Comparison of ENCODE assay signal across 8 mouse cellular contexts in the genomic region with DNA sequence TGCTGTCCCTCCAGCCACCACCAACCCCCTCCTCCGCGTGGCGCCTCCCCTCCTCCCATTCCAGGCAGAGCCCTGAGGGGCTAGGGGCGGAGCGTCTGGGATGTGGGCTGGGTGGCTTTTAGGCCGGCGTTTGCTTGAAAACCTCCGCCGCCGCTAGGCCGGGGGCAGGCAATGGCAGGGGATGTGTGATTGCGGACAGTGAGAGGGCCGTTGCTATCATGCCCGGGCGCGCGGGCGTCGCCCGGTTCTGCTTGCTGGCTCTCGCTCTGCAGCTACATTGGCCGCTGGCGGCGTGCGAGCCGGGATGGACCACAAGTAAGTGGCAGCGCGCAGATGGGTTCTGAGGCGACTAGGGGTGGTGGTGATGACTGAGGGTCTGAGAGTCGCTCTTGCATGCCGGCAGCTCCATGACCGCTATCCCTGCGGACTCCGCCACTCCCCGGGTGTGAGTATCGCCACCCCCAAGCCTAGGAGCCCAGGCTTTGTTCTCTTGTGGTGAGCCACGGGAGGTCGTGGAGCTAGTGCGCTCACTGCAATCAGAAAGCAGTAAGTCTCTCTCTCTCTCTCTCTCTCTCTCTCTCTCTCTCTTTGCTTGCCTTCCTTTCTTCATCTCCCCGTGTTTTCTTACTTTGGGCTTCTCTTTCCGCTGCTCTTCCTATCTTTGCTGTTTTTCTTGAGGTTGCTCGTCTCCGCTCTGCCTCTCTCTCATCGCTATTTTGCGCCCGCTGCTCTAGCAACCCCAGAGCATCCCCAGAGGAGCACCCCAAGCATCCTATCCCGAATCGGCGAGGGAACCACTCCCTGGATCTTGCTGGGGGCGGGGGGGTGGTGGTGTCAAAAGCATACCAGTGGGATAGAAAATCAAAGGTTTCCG. TPM values are rescaled to one million over a fixed set of nuclear protein-coding genes. Genes with fewer than 3 reads are reported as not detected.
DNase-seq lines count a peak whose midpoint lies in the region; ATAC-seq and TF ChIP-seq lines count a peak whose summit lies in the region.

A gene (plus strand): TSS at position 97 of the 874 bp plus-strand sequence.

- intact Hi-C loops in heart, postnatal 25 days (cut with DNase I) = no loop called here

- peak within 1 kb of the TSS; percentile 82 for H3K4me3 ChIP-seq in ES-Bruce4 (ENCODE audit: low read depth, low read length)
- H3K4me3 ChIP-seq in forebrain, postnatal 0 days (ENCODE audit: low read depth, low read length) = peak within 1 kb of the TSS; percentile 71
- H3K4me3 ChIP-seq in lung, embryonic 14.5 days (ENCODE audit: low read depth, low read length) = peak within 1 kb of the TSS; percentile 68

- ATAC-seq in forebrain, postnatal 0 days = peak; percentile 91
- peak; percentile 86 for ATAC-seq in lung, embryonic 14.5 days (ENCODE audit: insufficient read depth)
- peak; percentile 57 for ATAC-seq in neutrophil, adult 5-6 weeks (ENCODE audit: extremely low read depth, insufficient number of reproducible peaks, low FRiP score, poor library complexity, severe bottlenecking)

- peak within 1 kb of the TSS; percentile 41 for H3K9ac ChIP-seq in ES-Bruce4 (ENCODE audit: low read depth, poor library complexity, severe bottlenecking)
- peak within 1 kb of the TSS; percentile 90 for H3K9ac ChIP-seq in forebrain, postnatal 0 days
- peak within 1 kb of the TSS; percentile 82 for H3K9ac ChIP-seq in lung, embryonic 14.5 days

- peak within 1 kb of the TSS; percentile 79 for H3K4me2 ChIP-seq in forebrain, postnatal 0 days (ENCODE audit: low read depth)
- H3K4me2 ChIP-seq in lung, embryonic 14.5 days = peak within 1 kb of the TSS; percentile 63

- peak within 1 kb of the TSS; percentile 62 for H3K27ac ChIP-seq in ES-Bruce4 (ENCODE audit: insufficient read depth, low read length)
- H3K27ac ChIP-seq in forebrain, postnatal 0 days (ENCODE audit: low read depth, low read length) = peak within 1 kb of the TSS; percentile 88
- peak within 1 kb of the TSS; percentile 94 for H3K27ac ChIP-seq in lung, embryonic 14.5 days (ENCODE audit: low read depth)

- peak; percentile 91 for TF ChIP-seq EP300 in ES-Bruce4 (IDR thresholded peaks at IDR 0.05; ENCODE audit: insufficient read depth, low read depth, low read length)

- peak; percentile 55 to 75 for DNase-seq in cerebellum, adult 18-20 months
- DNase-seq in forebrain, postnatal 0 days = peak; percentile 86
- DNase-seq in heart, postnatal 25 days (ENCODE audit: low spot score) = peak; percentile 67
- DNase-seq in layer of hippocampus, adult 9-10 months (ENCODE audit: low spot score) = peak; percentile 30
- peak; percentile 92 for DNase-seq in lung, embryonic 14.5 days
- peak; percentile 30 to 39 for DNase-seq in thymus, postnatal 10 days (ENCODE audit: low spot score in 2 of 2)

- no peaks in the 10 kb centered on the region for H3K9me3 ChIP-seq in ES-Bruce4 (replicated peaks; ENCODE audit: control insufficient read depth, insufficient read depth, low read length, poor library complexity, severe bottlenecking)
- H3K9me3 ChIP-seq in forebrain, postnatal 0 days (ENCODE audit: low read length) = no peaks in the 10 kb centered on the region
- H3K9me3 ChIP-seq in lung, embryonic 14.5 days (ENCODE audit: low read depth, low read length) = no peaks in the 10 kb centered on the region

- H3K4me1 ChIP-seq in ES-Bruce4 (ENCODE audit: control insufficient read depth, insufficient read depth, low read length) = peaks cover 10% of the 10 kb centered on the region
- H3K4me1 ChIP-seq in forebrain, postnatal 0 days (ENCODE audit: insufficient read depth) = peaks cover 6% of the 10 kb centered on the region; the same call in 1 of the 2 replicates
- peaks cover 9% of the 10 kb centered on the region; the same call in 1 of the 2 replicates for H3K4me1 ChIP-seq in lung, embryonic 14.5 days (ENCODE audit: insufficient read depth)

- 1% methylated on average over 51 of the region's 51 CpGs for WGBS in forebrain, postnatal 0 days
- WGBS in lung, embryonic 14.5 days = under 1% methylated on average over 51 of the region's 51 CpGs

- no peaks in the 10 kb centered on the region for H3K27me3 ChIP-seq in ES-Bruce4 (ENCODE audit: control insufficient read depth, insufficient read depth, low read length, poor library complexity, severe bottlenecking)
- H3K27me3 ChIP-seq in forebrain, postnatal 0 days (ENCODE audit: insufficient read depth, low read length) = no peaks in the 10 kb centered on the region
- no peaks in the 10 kb centered on the region for H3K27me3 ChIP-seq in lung, embryonic 14.5 days (ENCODE audit: insufficient read depth, low read length)

- peak; percentile 90 for TF ChIP-seq POLR2A in ES-Bruce4 (IDR thresholded peaks at IDR 0.05; ENCODE audit: insufficient read depth, low read length)

- H3K36me3 ChIP-seq in ES-Bruce4 (ENCODE audit: control insufficient read depth, insufficient read depth, low read length, poor library complexity, severe bottlenecking) = peaks cover 4% of the 10 kb centered on the region
- H3K36me3 ChIP-seq in forebrain, postnatal 0 days (ENCODE audit: insufficient read depth) = peaks cover 4% of the 10 kb centered on the region; the same call in 1 of the 2 replicates
- H3K36me3 ChIP-seq in lung, embryonic 14.5 days (ENCODE audit: insufficient read depth) = peaks cover 6% of the 10 kb centered on the region; the same call in 1 of the 2 replicates

- no peak for TF ChIP-seq CTCF in ES-Bruce4 (IDR thresholded peaks at IDR 0.05; ENCODE audit: low read depth, low read length)
- peak; percentile 10; the same call in 1 of the 2 replicates for TF ChIP-seq CTCF in forebrain, postnatal 0 days (IDR thresholded peaks at IDR 0.05; ENCODE audit: low read depth)
- TF ChIP-seq CTCF in lung, embryonic 14.5 days (IDR thresholded peaks at IDR 0.05; ENCODE audit: low read depth) = peak; percentile 35

RNA-seq across cellular contexts. Expression of the gene that starts here (rescaled TPM):
- 51.2 and 51.6 TPM in 2 replicates for polyA plus RNA-seq in ES-Bruce4 (2011; ENCODE audit: insufficient read depth, insufficient read length, low read depth, missing spikeins)
- total RNA-seq in forebrain, postnatal 0 days (2014; rRNA removed) = 16.2 and 19.8 TPM in 2 replicates
- 3.5 and 5.0 TPM in 2 replicates for polyA plus RNA-seq in forebrain, postnatal 0 days (2015; fragmentation: Nextera tagmentation; extraction: Ambion mirVana)
- total RNA-seq in heart, postnatal 25 days (2021) = 10 to 100 TPM; 36.2 to 78.2 TPM
- polyA plus RNA-seq in lung, embryonic 14.5 days (2014; fragmentation: Nextera tagmentation; extraction: Ambion mirVana) = 25.4 and 27.0 TPM in 2 replicates
- total RNA-seq in neutrophil, adult 5-6 weeks (2017) = 114 and 122 TPM in 2 replicates

Comparison
In these comparisons a context has a peak if more than half of its experiments do, and no peak if none do; other contexts are left out.
1. Peak in every context shown above with its lines: DNase-seq, ATAC-seq, H3K4me3 ChIP-seq and H3K27ac ChIP-seq.
2. DNase-seq: peak in every context shown above with its lines; median percentile 92 in lung, embryonic 14.5 days; 86 in forebrain, postnatal 0 days; 67 in heart, postnatal 25 days; 65 in cerebellum, adult 18-20 months; 34 in thymus, postnatal 10 days; 30 in layer of hippocampus, adult 9-10 months.